Mouse (Mus musculus): Measurements from ENCODE around the gene Gmeb1. TPM values are rescaled to one million over a fixed set of nuclear protein-coding genes. Genes with fewer than 3 reads are reported as not detected.
"Not testable (repeated sequence)": the region's sequence is repeated elsewhere in the genome, so short reads cannot be mapped to it uniquely, and the experiment has no call there.

The Gmeb1 gene
- polyA plus RNA-seq, 1 experiment from 2014 or later = 47.1 TPM

DNA sequence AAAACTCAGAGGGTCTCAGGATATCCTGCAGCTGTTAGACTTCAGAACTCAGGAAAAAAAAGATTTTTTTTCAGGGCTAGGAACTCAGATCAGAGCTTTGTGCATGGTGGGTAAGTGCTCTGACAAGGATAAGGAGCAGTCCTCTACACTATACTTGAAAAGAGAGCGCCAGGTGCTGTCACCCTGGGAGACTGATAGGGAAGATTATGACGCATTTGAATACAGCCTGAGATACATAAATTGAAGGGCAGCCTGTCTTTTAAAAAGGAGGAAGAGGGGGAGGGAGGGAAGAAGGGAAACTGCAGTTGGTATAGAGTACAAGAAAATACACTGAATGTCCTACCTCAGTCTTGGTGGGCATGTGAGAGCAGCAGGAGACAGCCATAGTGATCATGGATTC, 7.8 kb downstream of the Gmeb1 start:
- 88% methylated on average over 2 of the region's 2 CpGs for WGBS
- Histone ChIP-seq H3K9me3 (no peaks in the 10 kb centered on the region), H3K4me3 (replicated peaks) (no peak overlapping the region), H3K4me2 (no peak overlapping the region), H3K9ac (replicated peaks) (no peak overlapping the region), H3K27ac (no peak overlapping the region; the same call in 1 of the 2 replicates), H3K36me3 (peaks cover 37% of the 10 kb centered on the region), H3K4me1 (replicated peaks) (no peaks in the 10 kb centered on the region), H3K27me3 (no peaks in the 10 kb centered on the region)
- no peak for ATAC-seq (ENCODE audit: insufficient number of reproducible peaks, insufficient read depth, low FRiP score, low TSS enrichment, low read depth)

DNA sequence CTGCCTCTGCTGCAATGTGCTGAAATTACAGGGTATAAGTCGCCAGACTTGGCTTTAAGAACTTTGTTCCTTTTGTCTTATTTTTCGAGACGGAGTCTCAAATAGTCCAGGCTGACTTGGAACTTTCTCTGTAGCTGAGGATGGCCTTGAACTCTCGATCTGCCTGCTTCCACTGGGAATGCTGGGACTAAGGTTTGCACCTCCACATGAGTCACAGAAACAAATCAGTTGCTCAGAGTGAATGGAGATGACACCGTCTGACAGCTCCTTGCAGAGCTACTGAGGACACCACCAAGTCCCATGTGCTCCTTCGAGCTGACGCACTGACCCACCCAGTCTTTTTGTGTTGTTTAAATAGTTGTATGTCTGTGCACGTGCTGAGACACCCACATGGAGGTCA, 8.3 kb downstream of the Gmeb1 start:
- Histone ChIP-seq H3K27ac (no peak overlapping the region), H3K36me3 (peaks cover 42% of the 10 kb centered on the region)
- WGBS = 92% methylated on average over 8 of the region's 8 CpGs

DNA sequence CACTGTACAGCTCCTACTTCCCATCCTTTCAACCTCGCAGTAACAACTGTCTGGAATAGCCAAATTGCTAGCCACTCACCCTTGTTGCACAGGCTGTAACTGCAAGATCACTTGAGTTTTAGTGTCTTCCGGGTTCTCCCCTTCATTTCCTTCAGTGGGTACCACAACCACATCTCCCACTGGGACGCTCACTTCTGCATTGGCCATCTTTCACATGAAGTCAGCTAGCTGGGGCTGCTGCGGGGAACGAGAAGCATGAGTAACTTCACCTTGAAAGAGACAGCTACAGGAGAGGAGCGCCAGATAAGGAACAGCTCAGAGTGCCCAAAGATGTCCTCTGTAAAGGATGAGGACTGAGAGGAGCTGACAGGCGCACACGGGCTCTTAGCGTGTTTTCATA, 9.8 kb downstream of the Gmeb1 start:
- Histone ChIP-seq H3K4me1 (replicated peaks) (no peaks in the 10 kb centered on the region), H3K4me2 (no peak overlapping the region), H3K27me3 (no peaks in the 10 kb centered on the region), H3K27ac (no peak overlapping the region), H3K9ac (replicated peaks) (no peak overlapping the region), H3K9me3 (no peaks in the 10 kb centered on the region), H3K36me3 (peaks cover 57% of the 10 kb centered on the region), H3K4me3 (replicated peaks) (no peak overlapping the region)
- no peak for ATAC-seq (ENCODE audit: insufficient number of reproducible peaks, insufficient read depth, low FRiP score, low TSS enrichment, low read depth)
- 91% methylated on average over 9 of the region's 9 CpGs for WGBS

More for the DNA sequence above, 8.3 kb downstream of the Gmeb1 start:
- Histone ChIP-seq H3K4me1 (replicated peaks) (no peaks in the 10 kb centered on the region), H3K9ac (replicated peaks) (no peak overlapping the region), H3K4me2 (no peak overlapping the region), H3K4me3 (replicated peaks) (no peak overlapping the region), H3K9me3 (no peaks in the 10 kb centered on the region), H3K27me3 (no peaks in the 10 kb centered on the region)
- ATAC-seq (ENCODE audit: insufficient number of reproducible peaks, insufficient read depth, low FRiP score, low TSS enrichment, low read depth) = no peak

DNA sequence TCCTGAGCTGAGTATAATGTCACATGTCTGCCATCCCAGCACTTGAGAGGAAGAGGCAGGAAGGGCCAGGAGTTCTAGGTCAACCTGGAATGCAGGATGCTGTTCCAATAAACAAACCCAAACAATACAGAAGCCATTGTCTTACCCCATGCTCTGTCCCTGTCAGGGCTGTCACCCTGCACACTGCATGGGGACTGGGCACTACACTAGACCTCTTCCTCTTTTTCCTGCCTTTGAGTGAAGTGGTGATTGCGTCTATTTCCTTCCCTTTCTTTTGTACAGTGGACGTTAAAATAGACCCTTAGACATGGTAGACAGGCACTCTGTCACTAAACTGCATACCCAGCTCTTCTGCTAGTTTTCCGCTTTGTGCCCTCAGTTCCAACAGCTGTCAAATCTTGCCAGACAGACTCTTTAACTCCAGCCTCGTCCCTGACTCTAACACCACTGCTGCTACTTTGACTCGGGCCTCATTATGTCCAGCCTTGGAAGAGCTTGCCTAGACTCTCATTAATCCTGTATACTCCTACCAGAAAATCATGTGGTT, 13.9 kb downstream of the Gmeb1 start:
- Histone ChIP-seq H3K27me3 (no peaks in the 10 kb centered on the region), H3K9me3 (no peaks in the 10 kb centered on the region), H3K4me2 (no peak overlapping the region), H3K4me3 (replicated peaks) (no peak overlapping the region), H3K36me3 (peaks cover 89% of the 10 kb centered on the region), H3K27ac (no peak overlapping the region), H3K9ac (replicated peaks) (no peak overlapping the region), H3K4me1 (replicated peaks) (no peaks in the 10 kb centered on the region)
- no peak for ATAC-seq (ENCODE audit: insufficient number of reproducible peaks, insufficient read depth, low FRiP score, low TSS enrichment, low read depth)
- WGBS = 76% methylated on average over 5 of the region's 5 CpGs

DNA sequence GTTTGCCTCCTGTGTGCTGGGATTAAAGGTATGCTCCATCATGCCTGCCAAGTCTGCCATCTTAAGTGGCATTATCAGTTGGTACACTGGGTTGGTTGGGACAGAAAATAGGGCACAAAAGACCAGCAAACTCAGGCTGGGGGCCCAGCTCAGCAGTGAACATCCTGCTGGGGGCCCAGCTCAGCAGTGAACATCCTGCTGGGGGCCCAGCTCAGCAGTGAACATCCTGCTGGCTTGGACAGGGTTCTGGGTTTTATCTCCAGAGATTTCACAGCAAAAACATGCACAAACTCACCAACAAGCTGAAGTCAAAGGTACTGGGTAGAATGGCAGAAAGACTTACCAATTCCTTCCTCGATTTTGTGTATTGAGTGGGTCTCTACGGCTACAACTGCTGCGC, 15.8 kb downstream of the Gmeb1 start:
- WGBS = 88% methylated on average over 3 of the region's 3 CpGs
- no peaks in the 10 kb centered on the region for H3K27me3 ChIP-seq
- H3K4me2 ChIP-seq = no peak overlapping the region
- no peak overlapping the region for H3K27ac ChIP-seq
- H3K9ac ChIP-seq (replicated peaks) = no peak overlapping the region
- no peaks in the 10 kb centered on the region for H3K4me1 ChIP-seq (replicated peaks)
- no peak for ATAC-seq (ENCODE audit: insufficient number of reproducible peaks, insufficient read depth, low FRiP score, low TSS enrichment, low read depth)
- peaks cover 90% of the 10 kb centered on the region for H3K36me3 ChIP-seq
- no peak overlapping the region for H3K4me3 ChIP-seq (replicated peaks)
- no peaks in the 10 kb centered on the region for H3K9me3 ChIP-seq

DNA sequence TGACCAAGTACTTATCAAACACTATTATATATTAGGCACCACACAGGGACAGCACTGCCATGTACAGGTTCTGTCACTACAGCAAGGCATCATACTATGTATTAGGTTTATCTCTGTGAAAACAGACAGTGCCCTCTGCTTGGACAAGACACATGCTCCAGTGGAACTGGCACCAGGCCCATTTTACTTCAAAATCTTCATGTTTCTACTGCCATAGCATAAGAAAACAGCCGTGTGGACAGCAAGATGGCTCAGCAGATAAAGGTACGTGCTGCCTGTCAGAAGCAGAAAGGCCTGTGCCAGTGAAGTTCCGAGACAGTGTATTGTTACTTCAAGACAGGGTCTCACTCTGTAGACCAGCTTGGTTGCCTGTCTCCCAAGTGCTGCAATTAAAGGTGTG, 20.2 kb downstream of the Gmeb1 start:
- Histone ChIP-seq H3K4me3 (replicated peaks) (no peak overlapping the region), H3K4me2 (no peak overlapping the region), H3K36me3 (peaks cover 89% of the 10 kb centered on the region), H3K4me1 (replicated peaks) (no peaks in the 10 kb centered on the region), H3K27me3 (no peaks in the 10 kb centered on the region), H3K9ac (replicated peaks) (no peak overlapping the region), H3K9me3 (no peaks in the 10 kb centered on the region), H3K27ac (no peak overlapping the region)
- WGBS = 95% methylated on average over 3 of the region's 3 CpGs
- ATAC-seq (ENCODE audit: insufficient number of reproducible peaks, insufficient read depth, low FRiP score, low TSS enrichment, low read depth) = no peak

DNA sequence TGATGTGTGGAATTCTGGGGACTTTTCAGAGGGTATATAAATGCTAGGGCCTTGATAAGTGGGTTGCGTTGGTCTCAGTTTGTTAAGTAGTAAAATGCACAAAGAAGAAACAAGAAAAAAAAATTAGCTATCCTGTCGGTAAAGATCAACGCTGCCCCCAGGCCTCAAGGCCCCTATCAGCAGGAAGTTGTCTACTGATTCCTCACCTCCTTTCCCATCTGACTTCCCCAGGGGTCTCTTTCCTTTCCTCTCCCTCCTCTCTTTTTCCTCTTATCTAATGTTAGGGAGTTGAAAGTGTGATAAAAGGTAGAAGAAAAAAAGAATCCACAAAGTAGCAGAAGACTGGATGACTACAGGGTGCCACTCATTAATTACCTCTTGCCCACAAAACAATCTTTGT, 21.0 kb downstream of the Gmeb1 start:
- 94% methylated on average over 3 of the region's 3 CpGs for WGBS

DNA sequence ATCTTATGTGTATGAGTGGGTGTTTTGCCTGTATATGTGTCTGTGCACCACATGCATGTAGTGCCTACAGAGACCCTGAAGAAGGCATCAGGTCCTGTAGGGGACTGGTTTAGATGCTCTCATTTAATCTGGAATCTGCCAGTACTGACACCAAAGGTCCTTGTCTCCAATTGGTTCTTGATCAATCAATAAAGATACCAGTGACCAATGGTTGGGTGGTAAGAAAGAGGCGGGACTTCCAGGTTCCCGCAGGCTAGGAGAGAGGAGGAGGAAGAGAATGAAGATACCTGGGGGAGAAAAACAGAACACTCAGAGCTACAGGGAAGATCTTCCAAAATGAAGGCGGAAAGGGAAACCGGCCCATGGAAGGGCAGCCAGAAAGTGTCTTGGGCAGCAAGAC, 23.0 kb downstream of the Gmeb1 start:
- Histone ChIP-seq H3K9me3 (no peaks in the 10 kb centered on the region), H3K4me3 (replicated peaks) (no peak overlapping the region), H3K27me3 (no peaks in the 10 kb centered on the region), H3K27ac (no peak overlapping the region), H3K4me1 (replicated peaks) (no peaks in the 10 kb centered on the region), H3K4me2 (no peak overlapping the region), H3K36me3 (peaks cover 96% of the 10 kb centered on the region), H3K9ac (replicated peaks) (no peak overlapping the region)
- no peak for ATAC-seq (ENCODE audit: insufficient number of reproducible peaks, insufficient read depth, low FRiP score, low TSS enrichment, low read depth)
- WGBS = 86% methylated on average over 4 of the region's 4 CpGs

More for the DNA sequence above, 21.0 kb downstream of the Gmeb1 start:
- Histone ChIP-seq H3K4me1 (replicated peaks) (no peaks in the 10 kb centered on the region), H3K9ac (replicated peaks) (no peak overlapping the region), H3K4me3 (replicated peaks) (no peak overlapping the region), H3K27me3 (no peaks in the 10 kb centered on the region), H3K4me2 (no peak overlapping the region), H3K9me3 (no peaks in the 10 kb centered on the region), H3K27ac (no peak overlapping the region), H3K36me3 (peaks cover 89% of the 10 kb centered on the region)
- ATAC-seq (ENCODE audit: insufficient number of reproducible peaks, insufficient read depth, low FRiP score, low TSS enrichment, low read depth) = no peak

DNA sequence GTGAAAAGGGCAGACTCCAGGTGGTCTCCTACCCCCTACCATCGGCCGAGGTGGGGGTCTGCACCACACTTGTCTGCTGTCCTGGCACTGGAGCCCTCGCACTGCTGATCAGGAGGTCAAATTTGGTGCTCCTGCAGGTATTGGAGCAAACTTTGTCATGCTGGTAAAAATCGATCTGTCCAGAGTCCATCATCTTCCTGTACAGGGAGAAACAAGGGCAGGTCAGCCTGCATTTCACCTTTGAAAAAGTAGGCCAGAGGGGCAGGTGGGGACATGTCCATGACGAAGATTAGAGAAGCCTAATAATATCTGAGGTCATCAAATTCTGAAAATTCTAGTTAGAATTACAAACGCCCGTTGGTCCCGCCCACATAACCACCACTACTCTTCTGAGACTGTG, 26.7 kb downstream of the Gmeb1 start:
- no peaks in the 10 kb centered on the region for H3K9me3 ChIP-seq
- H3K36me3 ChIP-seq = peaks cover 96% of the 10 kb centered on the region
- H3K4me3 ChIP-seq (replicated peaks) = no peak overlapping the region
- H3K9ac ChIP-seq (replicated peaks) = no peak overlapping the region
- no peak for ATAC-seq (ENCODE audit: insufficient number of reproducible peaks, insufficient read depth, low FRiP score, low TSS enrichment, low read depth)
- WGBS = 90% methylated on average over 8 of the region's 8 CpGs
- no peak overlapping the region for H3K27ac ChIP-seq
- no peaks in the 10 kb centered on the region for H3K27me3 ChIP-seq
- no peaks in the 10 kb centered on the region for H3K4me1 ChIP-seq (replicated peaks)
- no peak overlapping the region for H3K4me2 ChIP-seq

DNA sequence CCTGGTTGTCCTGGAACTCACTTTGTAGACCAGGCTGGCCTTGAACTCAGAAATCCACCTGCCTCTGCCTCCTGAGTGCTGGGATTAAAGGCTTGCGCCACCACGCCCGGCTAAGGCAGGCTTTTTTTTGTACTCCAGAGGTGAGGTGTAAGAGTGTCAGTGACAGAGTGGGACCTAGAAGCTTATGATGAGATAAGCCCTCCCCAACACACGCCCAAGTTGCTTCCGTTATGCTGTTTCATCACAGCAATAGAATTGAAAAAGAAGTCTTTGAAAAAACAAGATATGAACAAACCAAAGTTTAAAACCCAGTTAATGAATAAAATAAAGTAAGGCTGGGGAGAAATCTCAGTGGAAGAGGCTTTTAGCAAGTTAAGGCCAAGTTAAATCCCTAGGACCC, 31.0 kb downstream of the Gmeb1 start:
- WGBS = 94% methylated on average over 5 of the region's 5 CpGs
- Histone ChIP-seq H3K27me3 (no peaks in the 10 kb centered on the region), H3K4me1 (replicated peaks) (no peaks in the 10 kb centered on the region), H3K36me3 (peaks cover 96% of the 10 kb centered on the region), H3K27ac (no peak overlapping the region), H3K9me3 (no peaks in the 10 kb centered on the region), H3K4me2 (no peak overlapping the region), H3K9ac (replicated peaks) (no peak overlapping the region), H3K4me3 (replicated peaks) (no peak overlapping the region)
- ATAC-seq (ENCODE audit: insufficient number of reproducible peaks, insufficient read depth, low FRiP score, low TSS enrichment, low read depth) = no peak

DNA sequence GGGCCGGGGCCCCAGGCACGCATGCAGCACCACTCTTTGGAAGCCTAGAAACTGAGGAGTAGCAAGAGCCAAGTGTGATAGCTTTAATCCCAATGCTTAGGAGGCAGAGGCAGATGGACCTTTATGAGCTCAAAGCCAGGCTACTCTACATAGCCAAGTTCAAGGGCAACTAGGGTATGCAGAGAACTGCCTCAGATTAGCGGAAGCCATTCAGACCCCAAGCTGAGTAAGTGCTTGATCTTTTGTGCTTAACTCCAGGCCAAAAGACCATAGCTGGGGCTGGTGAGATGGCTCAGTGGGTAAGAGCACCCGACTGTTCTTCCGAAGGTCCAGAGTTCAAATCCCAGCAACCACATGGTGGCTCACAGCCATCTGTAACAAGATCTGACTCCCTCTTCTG, 39.4 kb downstream of the Gmeb1 start:
- not testable (repeated sequence) for H3K27ac ChIP-seq; H3K27me3 ChIP-seq; H3K4me2 ChIP-seq; H3K4me3 ChIP-seq (replicated peaks); H3K9ac ChIP-seq (replicated peaks); H3K4me1 ChIP-seq (replicated peaks); H3K9me3 ChIP-seq; ATAC-seq (ENCODE audit: insufficient number of reproducible peaks, insufficient read depth, low FRiP score, low TSS enrichment, low read depth)
- H3K36me3 ChIP-seq = peaks cover 54% of the 10 kb centered on the region
- WGBS = 90% methylated on average over 5 of the region's 5 CpGs

DNA sequence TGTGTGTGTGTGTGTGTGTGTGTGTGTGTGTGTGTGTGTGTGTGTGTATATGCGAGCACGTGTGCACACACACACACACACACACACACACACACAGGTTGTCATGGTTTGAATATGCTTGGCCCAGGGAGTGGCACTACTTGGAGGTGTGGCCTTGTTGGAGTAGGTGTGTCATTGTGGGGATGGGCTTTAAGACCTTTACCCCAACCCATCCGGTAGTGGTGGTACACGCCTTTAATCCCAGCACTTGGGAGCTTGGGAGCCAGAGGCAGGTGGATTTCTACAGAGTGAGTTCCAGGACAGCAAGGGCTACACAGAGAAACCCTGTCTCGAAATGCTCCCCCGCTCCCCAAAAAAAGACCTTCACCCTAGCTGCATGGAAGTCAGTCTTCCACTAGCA, 43.0 kb downstream of the Gmeb1 start:
- not testable (repeated sequence) for H3K4me1 ChIP-seq (replicated peaks); H3K9ac ChIP-seq (replicated peaks); H3K27me3 ChIP-seq; H3K9me3 ChIP-seq; H3K4me2 ChIP-seq; H3K4me3 ChIP-seq (replicated peaks); ATAC-seq (ENCODE audit: insufficient number of reproducible peaks, insufficient read depth, low FRiP score, low TSS enrichment, low read depth); H3K27ac ChIP-seq
- peaks cover 20% of the 10 kb centered on the region for H3K36me3 ChIP-seq
- WGBS = 83% methylated on average over 6 of the region's 6 CpGs

Measured in limb, embryonic 12.5 days (tissue).